ENCODE assay signal across 18 mouse cellular contexts in the genomic region with DNA sequence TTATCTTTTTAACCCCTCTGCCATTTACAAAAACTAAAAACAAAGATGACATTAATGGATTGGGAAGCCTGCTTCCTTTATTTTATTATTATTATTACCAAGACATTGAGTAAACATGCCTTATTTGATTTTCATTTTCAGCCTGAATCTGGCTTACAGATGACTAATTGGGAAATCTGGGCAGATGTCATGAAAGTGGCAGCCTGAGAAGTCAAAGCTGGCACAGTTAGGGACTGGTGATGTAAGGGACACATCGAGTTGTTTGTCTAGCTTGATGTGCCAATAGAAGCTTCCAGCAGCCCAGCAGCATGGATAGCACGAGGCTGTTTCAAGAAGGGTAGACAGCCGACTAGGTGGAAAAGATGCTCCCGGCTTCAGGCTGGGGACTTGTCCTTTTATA.
A peak's percentile ranks its signal among the peaks of the same experiment; 100 is the strongest.
DNase-seq lines count a peak whose midpoint lies in the region; ATAC-seq and TF ChIP-seq lines count a peak whose summit lies in the region.
"Had no signal": no experiment of that assay in that cellular context is flagged by ENCODE, and none has a peak within 500 bp of the region (broad histone marks: within the 10 kb centered on the region; RNA-seq: fewer than 3 reads in every experiment).

No protein-coding gene starts in this region.

- H3K27ac ChIP-seq in forebrain, postnatal 0 days (ENCODE audit: low read depth, low read length) = no peak overlapping the region
- no peak overlapping the region for H3K27ac ChIP-seq in forebrain, embryonic 12.5 days
- H3K27ac ChIP-seq in hindbrain, embryonic 10.5 days = no peak overlapping the region
- H3K27ac ChIP-seq: embryonic facial prominence, embryonic 13.5 days; heart, embryonic 15.5 days; liver, embryonic 12.5 days; neural tube, embryonic 15.5 days had no signal

- DNase-seq in forebrain, postnatal 0 days = peak; percentile 27
- DNase-seq in 3T3-L1 (ENCODE audit: low read depth, low spot score) = peak; percentile 18
- DNase-seq in adrenal gland, postnatal 36 days = peak; percentile 5 to 9
- DNase-seq in lung, postnatal 10 days = peak; percentile 50
- no peak for DNase-seq in hindbrain, embryonic 10.5 days (ENCODE audit: low spot score)
- DNase-seq in ovary, postnatal 14 days (ENCODE audit: low spot score) = no peak
- DNase-seq: cerebellum, adult 9-11 months; gastrocnemius, postnatal 10 days; kidney, adult 11 months; kidney, postnatal 10 days; left cerebral cortex, postnatal 4 days; right cerebral cortex, postnatal 25 days had no signal

- no peak overlapping the region for H3K4me2 ChIP-seq in forebrain, postnatal 0 days (ENCODE audit: low read depth)
- H3K4me2 ChIP-seq in forebrain, embryonic 12.5 days = no peak overlapping the region
- H3K4me2 ChIP-seq: embryonic facial prominence, embryonic 13.5 days; heart, embryonic 15.5 days; liver, embryonic 12.5 days; neural tube, embryonic 15.5 days had no signal

- ATAC-seq in forebrain, postnatal 0 days = no peak
- no peak for ATAC-seq in forebrain, embryonic 12.5 days (ENCODE audit: low FRiP score)
- ATAC-seq: liver, embryonic 12.5 days; midbrain, embryonic 16.5 days had no signal

- no peaks in the 10 kb centered on the region for H3K36me3 ChIP-seq in forebrain, postnatal 0 days (ENCODE audit: insufficient read depth)
- H3K36me3 ChIP-seq in forebrain, embryonic 12.5 days (replicated peaks) = no peaks in the 10 kb centered on the region
- H3K36me3 ChIP-seq in hindbrain, embryonic 10.5 days = no peaks in the 10 kb centered on the region
- H3K36me3 ChIP-seq: embryonic facial prominence, embryonic 13.5 days; heart, embryonic 15.5 days; liver, embryonic 12.5 days; neural tube, embryonic 15.5 days had no signal

- no peaks in the 10 kb centered on the region for H3K27me3 ChIP-seq in forebrain, postnatal 0 days (ENCODE audit: insufficient read depth, low read length)
- no peaks in the 10 kb centered on the region for H3K27me3 ChIP-seq in forebrain, embryonic 12.5 days
- no peaks in the 10 kb centered on the region for H3K27me3 ChIP-seq in hindbrain, embryonic 10.5 days (ENCODE audit: insufficient read depth, poor library complexity, severe bottlenecking)
- H3K27me3 ChIP-seq: embryonic facial prominence, embryonic 13.5 days; heart, embryonic 15.5 days; liver, embryonic 12.5 days; neural tube, embryonic 15.5 days had no signal

- TF ChIP-seq CTCF in forebrain, postnatal 0 days (IDR thresholded peaks at IDR 0.05; ENCODE audit: low read depth) = no peak

- H3K4me3 ChIP-seq in forebrain, postnatal 0 days (ENCODE audit: low read depth, low read length) = no peak overlapping the region
- H3K4me3 ChIP-seq in forebrain, embryonic 12.5 days (replicated peaks) = no peak overlapping the region
- no peak overlapping the region for H3K4me3 ChIP-seq in hindbrain, embryonic 10.5 days
- H3K4me3 ChIP-seq: embryonic facial prominence, embryonic 13.5 days; heart, embryonic 15.5 days; liver, embryonic 12.5 days; neural tube, embryonic 15.5 days had no signal

- 62% methylated on average over 4 of the region's 4 CpGs for WGBS in forebrain, postnatal 0 days
- 74% methylated on average over 4 of the region's 4 CpGs for whole genome bisulfite sequencing in forebrain, embryonic 12.5 days
- 84% methylated on average over 4 of the region's 4 CpGs for WGBS in hindbrain, embryonic 10.5 days

- no peaks in the 10 kb centered on the region for H3K4me1 ChIP-seq in forebrain, postnatal 0 days (ENCODE audit: insufficient read depth)
- H3K4me1 ChIP-seq in forebrain, embryonic 12.5 days = no peaks in the 10 kb centered on the region
- peaks cover 11% of the 10 kb centered on the region for H3K4me1 ChIP-seq in hindbrain, embryonic 10.5 days (replicated peaks)
- H3K4me1 ChIP-seq: heart, embryonic 15.5 days; liver, embryonic 12.5 days; neural tube, embryonic 15.5 days had no signal

- H3K9me3 ChIP-seq in forebrain, postnatal 0 days (ENCODE audit: low read length) = no peaks in the 10 kb centered on the region
- H3K9me3 ChIP-seq in forebrain, embryonic 12.5 days = no peaks in the 10 kb centered on the region
- H3K9me3 ChIP-seq in hindbrain, embryonic 10.5 days = no peaks in the 10 kb centered on the region
- H3K9me3 ChIP-seq: embryonic facial prominence, embryonic 13.5 days; heart, embryonic 15.5 days; liver, embryonic 12.5 days; neural tube, embryonic 15.5 days had no signal

- no peak overlapping the region for H3K9ac ChIP-seq in forebrain, postnatal 0 days
- no peak overlapping the region for H3K9ac ChIP-seq in forebrain, embryonic 12.5 days
- H3K9ac ChIP-seq: embryonic facial prominence, embryonic 13.5 days; heart, embryonic 15.5 days; liver, embryonic 12.5 days; neural tube, embryonic 15.5 days had no signal

Comparison
In these comparisons a context has a peak if more than half of its experiments do, and no peak if none do; other contexts are left out.
1. DNase-seq: peak in forebrain, postnatal 0 days (single experiment), 3T3-L1 (single experiment), adrenal gland, postnatal 36 days (2 of 2) and lung, postnatal 10 days (single experiment); none in hindbrain, embryonic 10.5 days (single experiment) and ovary, postnatal 14 days (single experiment).